Mouse (Mus musculus) heart, adult 9 months (tissue): ENCODE data around the gene Hamp.

Experiments used
- DNase-seq, 2 experiments: peaks; one replicate each; pipeline ENCODE4 v3.0.0; 2022; ENCODE audit warnings: low spot score in 2 of 2

Gene Hamp

DNA sequence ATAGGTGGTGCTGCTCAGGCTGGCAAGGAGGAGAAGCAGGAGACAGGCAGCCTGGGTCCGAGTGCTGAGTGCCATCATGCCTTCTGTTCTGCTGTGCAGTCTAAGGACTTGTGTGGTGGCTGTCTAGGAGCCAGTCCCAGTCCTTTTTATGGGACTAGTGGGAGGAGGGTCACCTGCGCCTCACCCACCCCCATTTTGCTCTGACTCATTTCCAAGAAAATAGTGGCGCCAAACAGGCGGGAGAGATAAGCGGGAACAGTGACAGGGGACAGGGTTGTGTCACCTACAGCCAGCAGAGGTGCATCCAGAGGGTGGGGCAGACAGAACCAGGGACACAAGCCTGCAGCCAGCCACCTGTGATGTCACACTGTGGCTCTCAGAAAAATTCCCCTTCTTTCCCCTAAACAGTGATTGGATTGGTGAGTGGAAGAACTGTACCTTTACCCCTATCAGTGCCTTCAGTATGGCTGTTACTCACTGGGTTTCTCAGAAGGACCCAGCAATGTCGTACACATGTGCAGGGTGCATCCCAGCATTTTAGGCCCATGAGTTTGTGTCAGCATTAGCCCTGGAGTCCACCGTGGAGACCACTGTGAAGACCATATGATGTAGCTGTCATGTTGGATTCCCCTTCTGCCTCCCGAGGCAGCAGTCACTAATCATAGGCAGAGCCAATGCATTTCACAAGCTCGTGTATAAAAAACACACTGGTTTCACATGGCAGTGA lies at the start of gene Hamp:
Gene Hamp, minus strand, starts transcription at position 124 of the 727 bp plus-strand sequence.
- DNase-seq = no peak

DNA sequence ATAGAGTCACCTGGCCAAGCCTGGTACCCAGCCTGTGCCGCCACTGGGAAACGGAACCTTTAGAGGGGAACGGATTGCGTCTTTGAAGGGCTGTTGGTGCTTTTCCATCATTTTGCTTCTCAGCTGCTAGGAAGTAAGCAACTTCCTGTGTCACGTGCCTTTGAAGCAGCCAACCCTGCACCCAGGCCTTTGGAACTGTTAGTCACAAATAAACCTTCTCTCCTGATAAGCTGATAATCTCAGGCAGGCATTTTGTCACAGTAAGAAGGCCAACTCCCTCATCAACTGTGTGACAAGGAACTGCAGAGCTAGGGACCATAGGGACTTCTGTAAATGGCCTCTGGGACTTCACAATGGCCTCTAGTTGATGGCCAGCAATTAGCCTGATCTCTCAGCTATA lies 48.3 kb upstream of the Hamp start:
- no peak for DNase-seq

DNA sequence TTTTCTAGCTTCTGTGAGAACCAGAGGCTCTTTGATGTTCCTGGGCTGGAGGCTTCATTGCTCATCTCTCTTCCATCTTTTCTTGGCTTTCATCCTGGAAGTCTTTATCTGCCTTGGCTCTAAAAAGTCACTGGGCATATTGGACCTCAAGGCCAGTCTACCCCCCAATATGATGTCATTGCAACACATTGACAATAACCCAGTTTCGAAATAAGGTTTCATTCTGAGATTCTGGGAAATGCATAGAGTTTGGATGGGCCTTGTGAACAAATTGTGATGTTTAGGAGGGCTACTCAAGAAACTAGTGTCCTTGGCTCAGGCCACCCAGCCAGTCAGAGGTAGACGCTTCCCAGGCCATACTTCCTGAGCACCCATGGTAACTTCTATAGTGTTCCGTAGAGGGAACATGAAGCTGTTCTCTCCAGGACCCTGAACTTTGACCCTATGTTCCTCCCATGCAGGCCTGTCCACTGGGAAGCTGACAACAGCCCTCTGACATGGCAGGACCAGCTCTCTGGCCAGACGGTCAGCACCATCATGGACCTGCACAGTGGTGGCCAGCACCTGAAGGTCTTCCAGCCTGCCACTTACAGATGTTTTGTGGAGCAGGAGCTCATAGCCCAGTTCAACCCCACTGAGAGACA lies 44.8 kb upstream of the Hamp start:
- DNase-seq = no peak

DNA sequence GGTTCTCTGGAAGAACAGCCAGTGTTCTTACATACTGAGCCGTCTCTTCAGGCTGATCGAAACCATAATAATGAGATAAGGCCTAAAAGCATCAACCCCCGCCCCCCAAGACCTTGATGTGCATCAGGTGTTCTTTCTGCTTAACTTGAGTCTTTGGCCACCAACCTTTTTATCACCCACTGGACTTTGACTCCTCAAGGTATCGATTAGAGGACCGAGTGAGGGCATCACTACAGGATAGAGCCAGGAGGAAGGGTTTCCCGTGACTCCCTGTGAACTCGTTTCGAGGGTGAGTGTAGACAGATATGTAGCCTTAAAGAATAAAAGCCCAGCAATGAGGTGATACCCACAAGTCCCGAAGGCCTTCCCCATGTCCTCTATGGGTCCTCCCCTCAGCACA lies 41.5 kb upstream of the Hamp start:
- no peak for DNase-seq

DNA sequence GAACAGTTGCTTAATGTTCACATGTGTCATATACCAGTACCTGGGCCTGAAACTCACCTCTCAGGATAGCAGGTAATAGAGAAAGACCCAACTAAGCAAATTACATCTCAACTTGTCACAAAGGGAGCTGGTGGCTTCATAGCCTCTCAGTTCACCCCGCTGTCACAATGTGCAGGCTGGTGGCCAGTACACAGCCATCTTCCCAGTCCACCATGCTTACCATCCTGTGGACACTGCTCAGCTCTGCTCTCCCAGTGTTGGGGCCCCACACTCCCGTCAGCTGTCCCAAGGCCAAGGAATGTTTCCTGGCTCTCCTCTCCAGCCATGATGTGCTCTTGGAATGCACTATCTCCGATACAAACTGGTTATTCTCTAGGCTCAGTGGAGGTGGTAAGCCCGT lies 37.9 kb upstream of the Hamp start:
- no peak for DNase-seq

DNA sequence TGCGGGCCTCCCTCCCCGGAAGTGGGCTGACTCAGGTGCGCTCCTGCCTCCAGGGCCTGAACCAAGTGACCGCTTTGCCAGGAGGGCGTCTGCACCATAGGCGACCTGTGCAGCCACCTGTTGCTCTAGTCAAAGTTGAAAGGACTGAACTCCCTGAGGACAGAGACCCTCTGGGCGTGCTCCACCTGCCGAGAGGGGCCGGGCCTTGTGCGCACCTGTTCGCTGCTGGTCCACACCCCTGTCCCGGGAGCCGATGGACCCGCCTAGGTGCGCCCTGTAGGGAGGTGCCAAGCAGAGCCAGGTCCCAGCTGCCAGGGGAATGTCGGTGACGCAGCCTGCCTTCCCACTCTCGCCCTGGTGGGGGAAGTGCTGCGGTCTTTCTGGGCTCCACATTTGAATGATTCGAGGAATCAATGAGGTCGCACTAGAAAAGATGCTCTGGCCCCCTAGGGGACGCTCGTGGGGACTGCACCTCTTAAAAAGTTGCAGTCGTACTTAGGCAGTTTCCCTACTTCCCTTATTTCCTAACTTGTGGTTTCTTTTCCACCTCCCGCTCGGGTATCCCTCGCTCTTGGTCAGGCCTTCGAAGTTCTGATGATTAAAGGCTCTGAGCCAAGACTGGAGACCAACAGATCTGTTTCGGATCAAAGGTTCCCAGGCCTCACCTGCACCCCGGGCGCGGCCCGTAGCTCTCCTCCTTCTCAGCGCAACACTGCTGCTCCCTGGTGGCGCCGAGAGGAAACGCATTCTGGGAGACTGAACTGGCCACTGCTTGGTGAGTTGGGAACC lies 29.9 kb upstream of the Hamp start, which contains the start of gene Fam187b:
Gene Fam187b, plus strand, starts transcription at position 290 of the 789 bp plus-strand sequence.
- peak; percentile 72 to 84 for DNase-seq

DNA sequence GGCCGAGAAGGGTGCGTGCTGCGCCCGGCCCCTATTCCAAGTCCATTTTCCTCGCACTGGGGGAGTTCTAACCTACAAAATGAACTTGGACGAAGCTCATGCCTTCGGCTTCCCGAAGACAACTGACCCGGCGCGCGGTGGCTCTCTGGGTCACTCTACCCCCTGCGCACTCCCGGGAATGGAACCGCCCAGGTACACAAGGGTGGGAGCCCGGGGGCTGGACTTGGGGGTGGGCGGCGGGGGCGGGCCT lies 29.3 kb upstream of the Hamp start, which contains the start of gene Lsr:
Gene Lsr, minus strand, starts transcription at position 214 of the 250 bp plus-strand sequence.
- no peak for DNase-seq

DNA sequence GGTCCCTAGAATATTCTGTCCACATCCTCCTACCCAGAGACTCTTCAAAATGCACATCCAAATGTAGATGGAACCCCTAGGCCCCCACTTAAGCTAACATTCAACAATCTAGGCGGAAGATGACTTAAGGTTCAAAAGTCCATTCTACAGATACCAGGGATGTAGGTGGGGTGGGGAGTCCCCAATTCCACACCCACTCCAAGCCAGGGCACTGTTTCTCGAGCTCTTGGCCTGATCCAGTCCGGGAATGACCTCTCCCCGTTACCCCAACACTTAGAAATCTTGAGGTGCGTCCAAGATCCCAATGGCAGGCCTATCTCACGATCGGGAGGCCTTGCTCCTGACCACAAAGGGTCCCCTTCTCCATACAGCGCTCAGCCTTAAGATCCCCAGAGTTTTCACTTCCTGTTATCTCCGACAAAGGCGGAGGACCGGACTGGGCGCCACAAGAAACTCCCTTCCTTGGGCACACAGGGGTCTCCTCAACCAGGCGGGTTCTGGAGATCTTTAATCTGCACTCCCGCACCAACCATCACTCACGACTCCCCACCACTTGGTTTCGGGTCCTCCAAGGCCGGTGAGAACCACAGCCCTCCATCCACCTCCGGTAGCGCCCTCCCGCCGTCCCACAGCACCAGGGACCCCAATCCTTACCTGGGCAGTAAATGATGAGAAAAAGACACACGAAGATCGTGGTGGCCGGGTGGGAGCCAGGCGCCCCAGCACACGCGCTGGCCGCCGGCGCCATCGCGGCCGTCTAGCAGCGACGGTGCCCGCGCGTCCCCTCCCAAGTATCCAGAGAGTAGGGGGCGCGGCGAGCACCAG lies 28.8 kb upstream of the Hamp start:
- no peak for DNase-seq

DNA sequence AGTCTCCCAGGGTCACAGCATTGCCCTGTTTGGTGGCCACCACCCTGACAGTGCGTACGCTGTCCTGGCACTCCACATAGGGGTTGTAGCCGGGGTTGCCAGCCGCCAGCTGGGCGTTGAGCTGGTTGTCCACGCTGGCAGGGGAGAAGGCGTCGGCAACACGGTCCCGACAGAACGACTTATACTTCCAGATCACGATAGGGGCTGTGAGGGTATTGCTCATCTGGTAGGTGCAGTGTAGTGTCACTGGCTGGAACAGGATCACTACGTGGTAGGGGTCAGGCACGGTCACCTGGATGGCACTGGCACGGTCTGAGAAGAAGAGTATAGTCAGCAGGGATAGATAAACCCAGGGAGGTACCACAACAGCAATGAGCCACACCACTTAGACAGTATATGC lies 28.1 kb upstream of the Hamp start:
- DNase-seq = no peak

DNA sequence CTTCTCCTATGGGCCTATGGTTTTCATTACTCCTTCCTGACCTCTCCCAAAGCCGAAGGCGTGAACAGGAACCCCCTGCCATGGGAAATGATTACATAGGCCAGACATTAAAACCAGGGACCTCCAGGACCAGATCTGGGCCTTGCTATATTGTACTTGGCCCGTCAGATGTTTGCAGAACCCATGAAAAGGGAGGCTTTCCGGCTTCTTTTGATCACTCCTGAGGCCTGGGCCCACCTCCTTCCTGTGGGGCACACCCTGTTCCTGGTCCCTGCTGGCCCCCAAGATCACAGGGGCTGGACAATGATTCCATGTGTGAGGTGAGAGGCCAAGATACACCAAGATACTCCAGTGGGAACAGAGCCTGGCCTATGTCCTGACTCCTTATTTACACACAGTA lies 25.3 kb upstream of the Hamp start:
- DNase-seq = peak in 1 of 2 experiments; percentile 36

DNA sequence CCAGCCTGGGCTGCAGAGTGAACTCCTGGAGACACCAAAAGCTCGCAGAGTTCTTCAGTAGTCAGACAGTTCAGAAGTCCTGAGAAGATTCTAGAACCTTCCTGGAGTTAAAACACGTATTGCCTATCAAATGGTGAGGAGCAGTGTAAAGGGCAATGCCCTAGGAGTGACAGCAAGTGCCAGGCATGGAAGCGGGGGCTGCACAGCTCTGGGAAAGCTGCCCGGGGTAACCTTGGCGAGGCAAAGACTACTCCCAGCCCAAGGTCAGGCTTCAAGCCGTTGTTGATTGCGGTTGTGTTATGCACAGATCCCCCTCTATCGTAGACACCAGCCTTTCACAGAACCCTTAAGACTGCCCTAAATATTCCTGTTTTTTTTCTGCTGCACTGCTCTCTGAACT lies 24.8 kb upstream of the Hamp start:
- no peak for DNase-seq

DNA sequence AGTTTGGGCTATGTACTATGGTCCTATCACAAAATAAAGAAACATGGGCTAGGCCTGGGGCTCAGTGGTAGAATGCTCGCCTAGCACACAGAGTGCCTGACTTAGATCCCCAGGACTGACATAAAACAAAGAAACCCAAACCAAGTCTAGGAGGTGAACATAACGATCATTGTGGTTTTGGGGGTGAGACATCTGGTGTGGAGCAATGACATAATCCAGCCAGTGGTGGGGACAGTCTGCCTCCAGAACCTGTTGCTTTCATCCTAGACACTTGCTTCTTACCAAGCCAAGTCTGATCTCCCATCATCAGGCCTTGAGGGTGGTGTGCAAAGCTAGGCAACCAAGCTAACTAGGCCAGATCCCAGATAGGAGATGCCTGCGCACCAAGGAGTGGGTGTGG lies 22.8 kb upstream of the Hamp start:
- no peak for DNase-seq

DNA sequence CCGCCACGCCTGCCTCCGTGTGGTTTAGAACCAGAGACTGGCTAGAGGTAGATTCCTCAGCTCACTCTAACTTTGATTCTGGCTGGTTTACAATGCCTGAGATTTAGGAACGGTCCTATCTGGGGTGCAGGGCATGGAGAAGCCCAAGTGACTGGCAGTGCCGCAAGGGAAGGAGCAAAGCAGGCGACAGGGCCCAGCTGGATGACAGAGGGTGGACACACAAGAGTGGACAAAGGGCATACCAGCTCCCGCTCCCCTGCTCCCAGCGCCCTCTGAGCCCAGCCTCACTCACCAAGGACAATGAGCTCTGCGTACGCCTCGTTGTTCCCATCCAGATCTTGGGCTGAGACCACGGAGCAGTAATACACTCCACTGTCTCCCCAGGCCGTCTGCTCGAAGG lies 21.8 kb upstream of the Hamp start:
- no peak for DNase-seq

DNA sequence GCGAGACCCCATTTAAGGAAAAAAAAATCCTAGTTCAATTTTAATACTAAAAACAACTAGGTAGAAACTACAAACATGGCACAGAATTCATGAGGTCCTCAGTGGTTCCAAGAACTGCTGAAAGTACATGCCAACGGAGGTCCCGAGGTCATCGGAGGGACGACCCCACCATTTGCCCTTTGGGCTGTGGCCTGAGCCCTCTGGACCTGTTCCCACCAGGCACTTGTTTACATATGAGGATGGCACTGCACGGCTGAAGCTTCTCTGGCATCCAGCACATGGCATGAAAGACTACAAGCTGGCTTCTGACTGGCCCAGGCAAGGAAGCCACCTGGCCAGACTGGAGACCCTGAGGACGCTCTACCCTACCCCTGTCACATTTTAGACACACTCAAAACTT lies 20.5 kb upstream of the Hamp start:
- DNase-seq = no peak

DNA sequence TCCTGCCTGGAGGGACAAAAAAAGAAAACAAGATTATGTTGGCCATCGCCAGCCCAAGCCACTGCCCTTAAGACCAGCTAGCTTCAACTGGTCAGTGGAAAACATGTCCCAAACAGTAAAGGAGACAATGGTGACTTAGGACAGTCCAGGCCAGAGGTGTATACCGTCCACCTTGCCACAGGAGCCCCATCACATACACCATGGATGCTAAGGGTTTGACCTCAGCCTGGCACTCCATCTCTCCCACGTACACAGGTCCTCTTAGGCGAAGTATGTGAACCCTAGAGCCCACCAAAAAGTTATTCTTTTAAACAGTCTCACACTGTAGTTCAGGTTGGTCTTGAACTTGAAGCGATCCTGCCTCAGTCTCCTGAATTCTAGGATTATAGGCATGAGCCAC lies 19.0 kb upstream of the Hamp start:
- no peak for DNase-seq

DNA sequence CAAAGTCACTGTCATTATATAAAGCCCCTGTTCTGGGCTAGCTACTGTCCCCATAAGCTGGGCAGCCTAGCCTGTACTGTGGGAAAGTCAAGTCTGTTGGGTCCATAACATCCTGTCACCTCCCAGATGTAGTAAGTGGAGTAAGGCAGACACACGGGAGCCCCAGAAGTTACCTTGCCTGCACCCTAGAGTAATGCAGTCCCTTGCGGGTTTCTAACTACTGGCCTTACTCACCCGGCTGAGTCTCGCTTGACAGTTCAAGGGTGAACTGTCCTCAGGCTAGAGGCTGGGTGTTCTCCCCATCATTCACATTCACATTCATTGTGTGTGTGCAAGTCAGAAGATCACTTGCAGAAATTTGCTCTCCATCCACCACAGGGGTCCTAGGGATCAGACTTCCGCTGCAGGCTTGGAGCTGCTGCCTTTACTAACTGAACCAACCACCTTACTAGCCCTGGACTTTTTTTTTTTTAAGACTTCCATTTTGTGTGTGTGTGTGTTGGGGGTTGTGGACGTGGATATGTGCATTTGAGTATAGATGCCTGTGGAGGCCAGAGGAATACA lies 16.0 kb upstream of the Hamp start:
- DNase-seq = no peak

DNA sequence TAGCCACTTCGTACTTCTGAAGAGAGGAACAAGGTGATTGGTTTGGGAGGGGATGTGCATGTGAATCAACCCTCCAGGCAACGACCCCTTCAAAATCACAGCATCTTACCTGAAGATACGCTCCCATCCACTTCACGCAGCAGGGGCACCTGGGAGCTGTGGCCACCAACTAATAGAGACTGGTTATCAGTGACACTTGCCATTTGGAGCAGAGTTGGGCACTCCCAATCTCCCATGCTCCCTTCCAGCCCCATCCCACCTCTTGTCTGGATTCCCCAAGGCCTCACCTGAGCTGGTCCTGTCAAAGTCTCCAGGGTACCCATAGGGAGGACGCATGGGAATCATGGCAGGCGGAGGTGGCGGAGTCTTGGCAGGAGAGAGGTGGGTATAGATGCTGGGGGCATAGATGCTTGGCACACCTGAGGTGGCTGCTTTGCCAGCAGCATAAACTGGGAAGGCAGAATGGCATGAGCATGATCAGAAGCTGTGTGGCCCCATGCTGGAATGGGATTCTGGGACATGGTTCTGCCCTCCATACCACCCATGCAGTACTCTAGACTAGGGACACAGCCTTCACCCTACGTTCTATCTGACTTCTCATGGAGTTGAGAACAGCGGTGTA lies 15.1 kb upstream of the Hamp start:
- no peak for DNase-seq

DNA sequence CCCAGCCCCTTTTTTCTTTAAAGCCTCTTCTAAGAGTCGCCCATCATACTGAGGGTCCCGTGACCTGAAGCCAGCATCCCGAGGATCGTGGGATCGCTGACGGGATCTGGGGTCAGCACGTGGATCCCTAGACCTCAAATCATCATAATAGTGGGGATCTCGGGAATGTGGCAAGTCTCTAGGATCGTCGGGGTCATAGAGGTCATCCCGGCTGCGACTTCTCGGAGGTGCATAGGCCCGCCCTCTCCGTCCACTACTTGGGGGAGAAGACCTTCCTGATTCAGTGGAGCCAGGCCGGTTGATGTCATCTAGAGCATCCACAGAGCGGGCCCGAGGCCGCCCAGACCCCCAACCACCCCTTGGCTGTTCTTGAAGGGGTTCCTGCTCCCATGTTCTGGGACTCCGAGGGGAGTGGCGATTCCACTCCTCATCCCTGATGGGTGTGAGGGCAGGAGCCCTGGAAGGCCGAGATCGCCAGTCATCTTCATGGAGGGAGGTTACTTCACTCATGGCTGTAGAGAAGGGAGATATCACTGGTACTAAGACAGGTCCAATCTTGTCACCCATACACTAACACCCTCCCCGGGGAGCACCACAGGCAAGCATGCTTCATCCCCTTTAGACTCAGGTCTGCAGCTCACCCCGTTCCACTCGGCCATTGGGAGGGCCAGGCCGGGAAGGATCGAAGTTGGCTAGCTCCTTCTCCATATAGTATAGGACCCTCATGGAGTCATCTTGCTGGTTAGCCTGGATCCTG lies 14.5 kb upstream of the Hamp start:
- no peak for DNase-seq

DNA sequence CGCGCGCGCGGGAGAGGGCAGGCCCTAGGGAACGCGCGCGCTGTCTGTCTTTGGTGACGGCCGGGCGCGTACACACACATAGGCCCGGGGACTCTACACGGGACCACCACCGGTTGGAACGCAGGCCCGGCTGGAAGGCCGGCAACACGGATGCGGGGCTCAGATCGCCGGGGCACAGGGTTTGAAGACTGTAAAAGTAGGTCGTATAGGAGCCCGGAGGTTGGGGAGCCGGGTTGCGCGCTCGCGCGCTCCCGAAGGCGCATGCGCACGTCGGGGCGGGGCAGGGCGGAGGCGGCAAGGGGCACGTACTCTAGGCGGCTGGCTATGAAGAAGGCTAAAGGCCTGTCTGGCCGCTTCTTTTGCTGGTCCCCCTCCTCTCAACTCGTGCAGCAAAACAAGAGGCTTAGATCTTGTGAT lies 13.5 kb upstream of the Hamp start:
- DNase-seq = peak; percentile 96

DNA sequence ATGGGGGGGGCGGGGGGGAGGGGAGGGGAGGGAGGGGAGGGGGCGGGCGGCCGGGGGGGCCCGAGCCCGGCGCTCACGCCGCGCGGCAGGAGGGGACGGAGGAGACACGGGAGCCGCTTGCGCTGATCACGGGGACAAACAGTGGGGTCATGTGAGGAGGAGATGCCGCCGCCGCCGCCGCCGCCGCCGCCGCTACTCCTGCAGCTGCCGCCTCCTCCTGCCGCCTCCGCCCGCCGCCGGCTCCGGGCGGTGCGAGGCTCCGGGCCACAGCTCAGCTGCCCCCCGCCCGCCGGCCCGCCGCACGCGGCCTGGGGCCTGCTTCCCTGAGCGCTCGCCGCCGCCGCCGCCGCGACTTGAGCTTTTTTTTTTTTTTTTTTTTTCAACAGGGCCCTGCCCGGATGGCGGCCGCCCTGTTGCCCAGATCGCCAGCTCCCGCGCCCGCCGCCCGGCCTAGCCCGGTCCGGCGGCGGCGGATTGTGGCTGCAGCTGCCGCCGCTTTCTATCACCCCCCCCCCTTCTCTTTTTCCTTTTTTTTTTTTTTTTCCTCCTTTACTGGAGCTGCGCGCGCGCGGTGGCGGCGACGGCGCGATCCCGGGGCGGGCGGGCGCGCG lies 13.0 kb upstream of the Hamp start, which contains the start of gene Usf2:
Gene Usf2, minus strand, starts transcription at position 48 of the 611 bp plus-strand sequence.
- DNase-seq = peak; percentile 73 to 81
